Mouse (Mus musculus) Muller cell, postnatal 12 days (primary cell): ENCODE measurements around the gene Smtnl2.
"Not testable (repeated sequence)": the region's sequence is repeated elsewhere in the genome, so short reads cannot be mapped to it uniquely, and the experiment has no call there.

Experiments used
- DNase-seq: peaks from one replicate; pipeline ENCODE4 v3.0.0-alpha.2; 2015; ENCODE audit errors: inconsistent ontology term

Gene Smtnl2

DNA sequence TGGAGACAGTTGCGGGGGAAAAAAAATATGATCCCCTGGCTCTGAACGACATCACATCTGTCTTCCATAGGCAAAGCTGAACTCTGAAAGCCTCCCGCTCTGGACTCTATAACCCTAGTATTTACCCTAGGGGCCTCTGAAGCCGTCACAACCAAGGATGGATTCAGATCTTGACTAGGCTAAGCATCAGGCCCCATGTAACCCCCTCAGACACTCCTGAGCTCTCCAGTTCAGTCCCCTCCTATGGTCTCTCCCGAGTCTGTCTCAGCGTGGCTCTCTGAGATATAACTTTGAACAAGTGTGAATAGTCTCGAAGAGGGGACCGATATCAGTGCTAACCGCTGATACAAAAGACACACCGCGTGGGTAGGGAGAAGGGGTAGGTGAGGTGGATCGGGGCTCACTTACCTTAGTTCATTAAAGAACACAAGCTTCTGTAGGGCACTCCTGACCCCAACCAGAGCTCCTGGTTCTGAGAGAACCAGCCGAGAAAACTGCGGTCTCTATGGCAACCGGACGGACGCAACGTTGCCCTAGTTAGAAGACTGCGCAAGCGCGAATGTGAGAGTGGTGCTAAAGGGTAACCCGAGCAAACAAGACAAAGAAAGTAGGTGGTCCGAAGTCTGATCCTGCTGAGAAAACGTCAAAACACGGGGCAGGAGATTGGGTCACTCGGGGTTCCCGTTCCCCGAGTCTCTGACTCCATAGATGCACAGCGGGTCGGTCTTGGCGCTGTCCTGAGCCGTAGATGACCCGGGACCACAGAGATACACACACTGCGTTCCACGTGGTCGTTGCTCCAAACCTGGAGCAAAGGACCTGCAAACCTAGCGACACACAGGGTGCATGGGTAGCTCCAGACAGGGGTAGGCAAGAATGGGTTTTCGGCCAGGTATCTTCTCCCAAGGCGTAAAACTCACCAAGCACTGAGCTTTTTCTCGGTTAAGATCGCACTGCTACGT is 49.8 kb downstream of the Smtnl2 start:
- peak; percentile 68 for DNase-seq

DNA sequence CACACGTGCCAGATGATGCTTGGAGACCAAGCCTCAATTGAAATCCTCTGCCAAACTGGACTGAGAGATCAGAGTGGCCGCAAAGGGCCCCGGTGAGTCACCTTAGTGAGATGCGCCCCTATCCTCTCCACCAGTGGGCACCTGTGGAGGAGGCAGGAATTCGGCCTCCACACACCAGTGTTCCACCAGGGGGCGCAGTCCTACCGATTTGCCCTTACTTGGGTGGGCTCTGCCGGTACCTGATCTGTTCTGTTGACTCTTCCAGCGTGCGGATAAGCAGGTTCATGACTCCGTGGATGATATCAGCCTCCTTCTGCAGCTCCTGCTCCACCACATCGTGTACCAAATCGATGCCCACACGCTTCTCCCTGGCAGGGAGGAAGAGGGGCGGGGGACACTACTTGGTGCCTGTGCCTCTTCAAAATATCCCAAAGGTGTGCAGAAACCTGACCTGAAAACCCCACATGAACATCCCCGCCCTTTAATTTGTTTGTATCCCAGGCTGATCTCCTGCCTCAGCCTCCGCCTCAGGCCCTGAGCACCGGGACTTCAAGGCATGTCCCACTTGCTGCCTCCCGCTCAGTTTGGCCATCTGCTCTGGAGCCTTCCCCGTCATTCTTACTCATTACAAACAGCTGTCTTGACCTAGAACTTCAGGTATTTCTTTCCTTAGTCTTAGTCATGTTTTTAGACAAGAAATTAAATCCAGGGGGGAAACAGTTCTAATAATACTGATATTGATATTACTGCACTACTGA is 56.4 kb downstream of the Smtnl2 start:
- peak; percentile 60 for DNase-seq

DNA sequence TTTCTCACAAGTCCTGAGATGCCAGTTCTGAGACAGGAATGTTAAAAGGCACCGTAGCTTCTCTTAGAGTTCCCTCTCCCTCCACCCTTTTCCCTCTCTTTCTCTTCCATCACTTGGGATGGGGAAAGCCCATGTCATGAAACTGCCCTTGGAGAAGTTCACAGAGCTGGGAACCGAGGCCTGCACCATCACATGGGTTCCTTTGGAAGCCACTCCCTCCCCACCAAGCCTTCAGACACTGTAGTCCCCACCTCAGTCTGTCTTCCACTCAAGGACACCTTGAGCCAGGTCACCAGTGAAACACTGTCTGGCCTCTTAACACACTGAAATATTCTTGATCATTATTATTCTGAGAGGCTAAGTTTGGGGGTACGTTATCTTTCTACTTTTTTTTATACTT is 58.3 kb downstream of the Smtnl2 start:
- no peak for DNase-seq

DNA sequence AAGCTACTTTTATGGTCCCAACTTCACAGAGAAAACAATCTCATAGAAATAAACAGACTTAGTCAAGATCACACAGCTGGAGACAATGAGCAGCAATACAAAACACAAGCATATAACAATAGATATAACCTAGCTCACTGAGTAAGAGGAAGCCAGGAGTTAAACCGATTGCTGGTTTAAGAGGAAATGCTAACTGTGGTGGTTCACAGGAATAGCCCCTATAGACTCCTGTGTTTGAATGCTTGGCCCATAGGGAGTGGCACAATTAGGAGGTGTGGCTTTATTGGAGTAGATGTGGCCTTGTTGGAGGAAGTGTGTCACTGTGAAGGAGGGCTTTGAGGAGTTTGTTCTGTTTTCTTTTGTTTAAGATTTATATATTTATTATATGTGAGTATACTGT is 59.2 kb downstream of the Smtnl2 start:
- DNase-seq, result no peak

DNA sequence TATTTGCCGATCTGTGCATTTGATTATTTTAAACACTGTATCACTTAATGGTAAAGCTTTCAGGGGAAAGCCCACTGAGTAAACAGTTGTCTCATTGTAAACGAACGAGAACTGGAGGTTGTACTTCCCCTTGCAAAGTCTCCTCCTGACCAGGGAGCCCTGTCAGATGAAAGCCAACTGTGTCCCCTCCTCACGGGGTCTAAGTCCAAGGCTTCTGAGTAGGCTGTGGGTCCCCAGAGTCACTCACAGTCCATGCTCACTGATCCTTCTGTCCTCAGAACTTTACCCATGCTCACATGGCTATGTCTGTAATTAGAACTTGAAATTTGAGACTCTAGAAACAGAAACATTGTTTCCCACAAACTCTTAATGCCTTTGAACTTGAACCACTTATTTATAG is 61.9 kb downstream of the Smtnl2 start:
- no peak for DNase-seq

DNA sequence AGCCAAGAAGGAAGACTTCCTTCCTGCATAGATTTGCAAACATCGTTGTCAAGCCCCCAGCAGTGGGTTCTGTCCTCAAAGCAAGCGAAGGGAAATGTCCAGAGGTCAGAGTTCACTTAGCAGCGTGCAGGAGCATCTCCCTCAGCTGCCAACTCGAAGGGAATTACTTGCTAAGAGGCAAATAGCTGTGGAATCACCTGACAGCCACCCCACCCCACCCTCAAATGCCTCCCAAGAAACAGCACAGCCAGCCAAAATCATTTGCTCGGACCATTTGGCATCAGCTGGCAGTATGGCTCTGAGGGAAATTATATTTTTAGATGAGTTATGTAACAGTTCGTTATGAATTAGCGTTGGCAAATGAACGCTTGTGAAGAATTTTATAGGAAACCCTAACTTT is 62.5 kb downstream of the Smtnl2 start:
- DNase-seq, result peak; percentile 56

DNA sequence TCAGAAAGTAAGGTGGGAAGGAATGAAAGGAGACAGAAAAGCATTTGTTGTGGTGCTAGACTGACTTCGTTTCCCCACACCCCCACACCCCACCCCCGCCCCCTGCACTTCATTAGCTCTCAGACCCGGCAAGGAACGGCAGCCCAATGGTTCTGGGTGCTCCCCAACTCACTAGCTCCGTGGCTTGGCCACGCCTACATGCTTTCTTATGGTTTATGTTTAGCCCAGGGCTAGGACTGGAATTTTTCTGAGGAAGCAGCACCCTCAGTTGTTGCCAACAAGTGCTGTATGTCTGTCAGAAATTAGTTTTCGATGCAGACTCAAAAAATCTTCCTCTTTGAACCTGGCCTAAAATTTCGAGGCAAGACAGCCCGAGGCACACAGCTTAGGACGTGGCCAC is 63.0 kb downstream of the Smtnl2 start:
- no peak for DNase-seq

DNA sequence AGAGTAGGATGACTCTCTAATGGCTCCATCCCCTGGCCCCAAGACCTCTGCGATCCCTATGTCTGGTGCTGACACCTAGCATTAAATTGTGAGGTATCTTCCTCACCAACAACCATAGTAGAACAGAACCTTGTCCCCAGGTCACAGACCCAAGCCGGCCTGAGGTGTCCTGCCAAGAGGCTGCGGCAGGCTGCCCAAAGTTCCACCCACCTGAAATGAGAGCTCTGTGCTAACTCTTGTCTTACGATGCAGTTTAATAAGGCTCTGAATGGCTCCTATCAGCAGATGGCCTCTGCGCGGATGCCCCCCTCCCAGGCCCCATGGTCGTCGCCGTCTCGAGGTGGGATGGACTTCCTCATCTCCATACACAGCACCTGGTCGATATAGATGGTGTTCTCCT is 67.0 kb downstream of the Smtnl2 start:
- no peak for DNase-seq

DNA sequence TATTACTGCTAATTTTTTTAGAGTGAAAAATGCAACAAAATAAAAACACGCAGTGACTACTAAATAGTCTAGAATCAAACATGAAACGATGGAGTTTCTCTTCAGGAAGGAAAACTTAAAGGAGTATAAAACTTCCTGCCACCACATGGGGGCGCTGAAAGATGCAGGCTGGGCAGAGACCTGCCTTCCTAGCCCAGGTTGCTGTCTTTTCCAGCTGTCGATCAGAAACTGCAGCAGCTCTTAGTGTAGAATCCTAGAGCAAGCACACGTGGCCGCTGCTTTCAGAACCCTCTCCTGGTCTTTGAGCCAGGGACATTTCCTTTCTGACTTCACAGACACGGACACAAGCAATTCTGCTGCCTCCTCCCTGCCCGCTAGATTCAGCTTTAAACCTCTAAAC is 67.6 kb downstream of the Smtnl2 start:
- DNase-seq, result no peak

DNA sequence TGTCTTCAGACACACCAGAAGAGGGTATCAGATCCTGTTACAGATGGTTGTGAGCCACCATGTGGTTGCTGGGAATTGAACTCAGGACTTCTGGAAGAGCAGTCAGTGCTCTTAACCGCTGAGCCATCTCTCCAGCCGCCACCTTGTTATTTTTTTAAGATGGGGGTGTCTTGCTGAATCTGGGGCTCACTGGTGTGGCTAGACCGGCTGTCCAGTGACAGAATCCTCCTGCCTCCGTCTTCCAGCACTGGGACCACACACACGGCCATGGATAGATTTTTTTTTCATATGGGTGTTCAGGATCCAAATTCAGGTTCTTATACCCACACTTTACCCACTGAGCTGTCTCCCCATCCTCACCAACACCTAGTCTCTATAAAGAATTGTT is 68.3 kb downstream of the Smtnl2 start:
- DNase-seq, result not testable (repeated sequence)

DNA sequence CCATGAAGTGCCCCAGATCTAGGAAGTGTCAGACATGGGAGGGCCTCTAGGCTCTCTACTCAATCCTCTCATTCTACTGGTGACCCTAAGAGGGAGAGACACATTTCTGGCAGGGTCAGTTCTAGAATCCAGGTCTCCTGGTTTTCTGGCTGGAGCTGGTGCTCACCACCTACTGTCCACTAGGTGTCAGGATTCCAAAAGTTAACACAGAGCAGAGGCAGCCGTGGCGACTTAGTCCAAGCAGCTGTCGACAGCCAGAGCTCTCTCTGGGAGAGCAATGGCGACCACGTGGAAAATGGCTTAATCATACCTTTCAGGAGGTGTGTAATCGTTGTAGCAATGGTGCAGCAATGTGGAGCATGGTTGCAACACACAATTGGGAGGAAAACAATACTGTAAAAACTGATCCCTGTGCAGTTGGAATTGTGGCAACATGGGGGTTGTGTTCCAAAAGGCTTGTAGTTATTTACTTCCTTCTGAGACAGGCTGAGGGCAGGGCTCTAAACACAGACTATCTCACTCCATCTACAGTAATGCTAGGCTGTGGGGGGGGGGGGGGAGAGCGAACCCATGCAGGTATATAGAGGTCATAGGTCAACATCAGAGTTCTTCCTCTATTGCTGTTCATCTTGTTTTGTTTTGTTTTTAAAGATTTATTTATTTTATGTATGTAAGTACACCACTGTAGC is 68.8 kb downstream of the Smtnl2 start:
- DNase-seq, result no peak

DNA sequence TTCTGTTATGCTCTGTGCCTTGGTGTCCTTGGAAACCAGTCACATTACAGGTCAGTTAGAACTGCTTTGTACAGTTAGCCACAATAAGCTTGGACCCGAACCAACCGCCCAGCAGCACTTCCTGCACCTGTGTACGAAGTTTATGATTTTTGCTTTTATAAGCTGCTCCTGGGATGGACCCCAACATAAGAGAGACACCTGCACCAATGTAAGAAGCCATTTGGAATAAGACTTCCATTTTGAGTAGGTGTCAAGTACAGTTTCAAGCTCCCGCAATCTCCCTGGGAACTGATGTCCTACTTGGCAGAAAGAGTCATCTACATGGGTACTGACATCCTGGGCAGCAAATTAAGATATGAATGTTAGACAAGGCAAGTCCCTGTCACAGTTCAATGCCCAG is 71.8 kb downstream of the Smtnl2 start:
- DNase-seq, result no peak
